Mouse (Mus musculus): ENCODE data around the gene Fam118a. TPM values are rescaled to one million over a fixed set of nuclear protein-coding genes. Genes with fewer than 3 reads are reported as not detected.
A peak's percentile ranks its signal among the peaks of the same experiment; 100 is the strongest.

The Fam118a gene
- polyA plus RNA-seq, 2 experiments, result 15.5 to 21.7 TPM

DNA sequence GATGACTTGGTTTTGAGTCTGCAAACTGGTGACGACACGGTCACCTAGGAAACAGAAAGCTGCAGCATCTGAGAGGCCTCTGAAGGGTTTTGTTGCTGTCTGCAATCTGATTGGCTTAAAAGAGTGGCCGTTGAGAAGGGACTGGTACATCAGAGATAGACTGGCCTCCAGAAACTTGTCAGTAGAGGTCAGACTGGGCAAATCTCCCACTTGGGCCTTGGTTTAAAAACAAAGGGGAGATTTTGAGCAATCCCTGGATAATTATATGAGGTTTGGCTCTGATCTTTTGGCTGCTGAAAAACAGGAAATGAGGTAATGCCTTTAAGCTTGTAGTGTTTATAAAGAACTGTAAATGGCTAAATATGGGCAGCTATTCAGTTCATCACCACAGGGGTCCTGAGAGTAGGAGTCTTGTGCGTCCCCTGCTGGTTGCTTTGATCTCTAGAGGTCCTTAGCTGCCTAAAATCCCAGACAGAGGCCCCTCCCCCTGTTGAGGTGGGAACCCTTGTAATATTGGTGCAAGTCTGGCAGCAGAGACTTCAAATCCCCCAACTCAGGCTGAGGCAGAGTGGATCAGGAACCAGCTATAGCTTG is 13.7 kb downstream of the Fam118a start:
- peak overlapping the region; percentile 88 for H3K27ac ChIP-seq (replicated peaks; ENCODE audit: low read depth, low read length)
- H3K4me3 ChIP-seq (replicated peaks; ENCODE audit: low read length), result no peak overlapping the region
- WGBS, result 9% methylated on average over 4 of the region's 4 CpGs
- H3K4me1 ChIP-seq (ENCODE audit: control insufficient read depth, insufficient read depth, low read length), result peaks cover 36% of the 10 kb centered on the region
- peaks cover 21% of the 10 kb centered on the region for H3K36me3 ChIP-seq (ENCODE audit: control insufficient read depth, insufficient read depth, low read length)
- no peak for TF ChIP-seq POLR2A (IDR thresholded peaks at IDR 0.05; ENCODE audit: borderline replicate concordance, extremely low read depth, insufficient read depth, insufficient read length)
- H3K4me2 ChIP-seq (replicated peaks; ENCODE audit: low read depth, low read length, severe bottlenecking), result no peak overlapping the region
- H3K9ac ChIP-seq (ENCODE audit: low read depth, low read length, severe bottlenecking), result no peak overlapping the region
- peak; percentile 88 for ATAC-seq (ENCODE audit: low FRiP score, low read depth)
- H3K9me3 ChIP-seq (ENCODE audit: control insufficient read depth, low read length), result no peaks in the 10 kb centered on the region
- no peaks in the 10 kb centered on the region for H3K27me3 ChIP-seq (ENCODE audit: control insufficient read depth, insufficient read depth, low read length)
- DNase-seq (ENCODE audit: low spot score), result peak; percentile 90

DNA sequence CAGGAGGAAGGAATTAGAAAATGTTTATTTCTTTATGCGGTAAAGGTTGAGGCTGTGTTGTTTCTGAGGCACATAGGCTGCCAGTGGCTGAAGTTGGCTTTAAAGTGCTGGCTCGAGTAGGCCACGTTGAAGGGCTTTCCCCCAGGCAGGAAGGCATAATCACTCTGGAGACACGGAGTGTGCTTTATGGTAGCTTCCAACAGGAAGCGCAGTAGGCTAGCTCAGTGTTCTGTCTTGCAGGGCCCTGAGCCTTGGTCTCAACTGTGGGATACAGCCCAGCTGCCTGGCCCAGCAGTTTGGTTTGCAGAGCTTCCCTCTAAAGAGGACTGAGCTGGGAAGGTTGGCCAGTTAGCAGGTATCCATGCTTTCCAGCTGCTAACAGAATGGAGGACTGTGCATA is 14.4 kb downstream of the Fam118a start:
- Histone ChIP-seq H3K4me3 (replicated peaks; ENCODE audit: low read length) (no peak overlapping the region), H3K36me3 (ENCODE audit: control insufficient read depth, insufficient read depth, low read length) (peaks cover 27% of the 10 kb centered on the region), H3K9me3 (ENCODE audit: control insufficient read depth, low read length) (no peaks in the 10 kb centered on the region), H3K4me2 (replicated peaks; ENCODE audit: low read depth, low read length, severe bottlenecking) (no peak overlapping the region), H3K4me1 (ENCODE audit: control insufficient read depth, insufficient read depth, low read length) (peaks cover 30% of the 10 kb centered on the region), H3K27me3 (ENCODE audit: control insufficient read depth, insufficient read depth, low read length) (no peaks in the 10 kb centered on the region), H3K27ac (replicated peaks; ENCODE audit: low read depth, low read length) (peak overlapping the region; percentile 88), H3K9ac (ENCODE audit: low read depth, low read length, severe bottlenecking) (no peak overlapping the region)
- DNase-seq (ENCODE audit: low spot score), result no peak
- no peak for ATAC-seq (ENCODE audit: low FRiP score, low read depth)
- TF ChIP-seq POLR2A (IDR thresholded peaks at IDR 0.05; ENCODE audit: borderline replicate concordance, extremely low read depth, insufficient read depth, insufficient read length), result no peak
- 33% methylated on average over 5 of the region's 5 CpGs for WGBS

DNA sequence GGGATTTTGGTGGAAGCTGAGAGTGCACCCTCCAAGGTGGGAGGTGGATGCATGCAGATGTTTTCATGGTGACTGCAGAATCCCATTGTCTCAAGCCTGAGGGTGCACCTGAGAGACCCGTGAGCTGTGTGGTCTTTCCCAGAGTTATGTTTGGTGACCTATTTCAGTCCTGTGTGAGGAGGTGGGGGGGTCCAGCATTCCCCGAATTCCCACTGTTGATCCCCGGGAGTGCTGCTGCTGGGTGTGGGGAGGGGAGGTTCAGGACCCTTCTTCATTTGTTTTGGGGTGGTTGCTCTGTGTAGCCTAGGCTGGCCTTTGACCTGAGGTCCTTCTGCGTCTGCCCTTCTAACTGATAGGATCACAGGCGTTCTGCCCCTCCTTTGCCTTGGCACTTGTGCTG is 15.0 kb downstream of the Fam118a start:
- H3K4me2 ChIP-seq (replicated peaks; ENCODE audit: low read depth, low read length, severe bottlenecking), result no peak overlapping the region
- 73% methylated on average over 5 of the region's 5 CpGs for WGBS
- peak overlapping the region; percentile 88; the same call in 1 of the 2 replicates for H3K27ac ChIP-seq (replicated peaks; ENCODE audit: low read depth, low read length)
- H3K4me3 ChIP-seq (replicated peaks; ENCODE audit: low read length), result no peak overlapping the region
- peaks cover 34% of the 10 kb centered on the region for H3K36me3 ChIP-seq (ENCODE audit: control insufficient read depth, insufficient read depth, low read length)
- DNase-seq (ENCODE audit: low spot score), result no peak
- no peak overlapping the region for H3K9ac ChIP-seq (ENCODE audit: low read depth, low read length, severe bottlenecking)
- TF ChIP-seq POLR2A (IDR thresholded peaks at IDR 0.05; ENCODE audit: borderline replicate concordance, extremely low read depth, insufficient read depth, insufficient read length), result no peak
- peaks cover 28% of the 10 kb centered on the region for H3K4me1 ChIP-seq (ENCODE audit: control insufficient read depth, insufficient read depth, low read length)
- no peaks in the 10 kb centered on the region for H3K27me3 ChIP-seq (ENCODE audit: control insufficient read depth, insufficient read depth, low read length)
- ATAC-seq (ENCODE audit: low FRiP score, low read depth), result no peak
- no peaks in the 10 kb centered on the region for H3K9me3 ChIP-seq (ENCODE audit: control insufficient read depth, low read length)

DNA sequence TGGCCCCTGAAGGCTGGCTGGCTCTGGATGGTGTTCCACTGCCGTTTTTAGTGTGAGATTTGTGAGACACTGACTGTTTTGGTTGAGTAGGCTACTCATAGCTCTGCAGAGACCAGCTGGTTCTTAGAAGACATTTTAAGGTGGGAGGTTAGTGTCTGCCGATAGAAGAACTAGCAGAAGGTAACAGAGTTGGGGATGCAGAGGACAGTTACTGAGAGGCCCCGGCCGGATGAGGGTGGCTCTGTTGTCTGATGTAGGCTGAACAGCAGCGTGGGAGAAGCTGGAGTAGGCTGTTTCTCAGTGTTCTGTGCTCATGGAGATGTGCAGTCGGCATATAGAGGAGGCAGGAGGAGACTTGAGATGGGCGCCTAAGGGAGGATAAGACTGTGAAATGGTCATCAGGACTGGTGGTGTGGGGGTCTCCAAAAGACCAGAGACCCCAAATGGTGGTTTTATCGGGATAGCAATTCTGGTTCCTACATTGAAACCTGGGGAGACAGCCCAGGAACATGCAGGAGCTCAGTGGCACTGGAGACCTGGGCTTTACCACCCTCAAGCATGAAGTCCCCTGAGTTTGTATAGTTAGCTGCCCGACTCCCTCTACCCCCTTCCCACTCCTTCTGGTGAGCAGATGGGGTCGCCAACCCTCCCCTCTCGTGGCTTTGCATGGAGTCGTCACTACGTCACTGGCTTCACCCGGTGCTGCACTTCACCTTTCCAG is 17.6 kb downstream of the Fam118a start:
- no peaks in the 10 kb centered on the region for H3K27me3 ChIP-seq (ENCODE audit: control insufficient read depth, insufficient read depth, low read length)
- no peak for ATAC-seq (ENCODE audit: low FRiP score, low read depth)
- peaks cover 28% of the 10 kb centered on the region for H3K4me1 ChIP-seq (ENCODE audit: control insufficient read depth, insufficient read depth, low read length)
- H3K36me3 ChIP-seq (ENCODE audit: control insufficient read depth, insufficient read depth, low read length), result peaks cover 57% of the 10 kb centered on the region
- no peaks in the 10 kb centered on the region for H3K9me3 ChIP-seq (ENCODE audit: control insufficient read depth, low read length)
- WGBS, result 79% methylated on average over 14 of the region's 14 CpGs
- H3K9ac ChIP-seq (ENCODE audit: low read depth, low read length, severe bottlenecking), result no peak overlapping the region
- H3K4me2 ChIP-seq (replicated peaks; ENCODE audit: low read depth, low read length, severe bottlenecking), result no peak overlapping the region
- no peak for TF ChIP-seq POLR2A (IDR thresholded peaks at IDR 0.05; ENCODE audit: borderline replicate concordance, extremely low read depth, insufficient read depth, insufficient read length)
- no peak overlapping the region for H3K4me3 ChIP-seq (replicated peaks; ENCODE audit: low read length)
- H3K27ac ChIP-seq (replicated peaks; ENCODE audit: low read depth, low read length), result no peak overlapping the region
- no peak for DNase-seq (ENCODE audit: low spot score)

DNA sequence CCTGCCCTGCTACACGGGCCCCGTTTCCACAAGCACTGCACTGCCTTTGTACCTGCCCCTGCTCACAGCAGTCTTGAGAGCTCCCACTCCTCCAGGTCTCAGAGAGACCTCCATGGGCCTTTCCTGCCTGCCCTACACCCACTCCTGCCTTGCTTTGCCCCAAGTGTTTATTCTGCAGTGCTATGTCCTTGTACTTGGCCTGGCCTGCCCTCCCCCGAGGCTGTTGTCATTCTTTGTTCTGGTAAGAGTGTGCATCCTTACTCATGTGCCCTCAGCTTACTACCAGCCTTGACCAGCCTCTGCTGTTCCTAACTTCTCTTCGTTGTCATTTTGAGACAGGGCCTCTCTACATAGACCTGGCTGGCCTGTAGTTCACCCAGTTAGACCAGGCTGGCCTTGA is 19.1 kb downstream of the Fam118a start:
- DNase-seq (ENCODE audit: low spot score) (no peak), ATAC-seq (ENCODE audit: low FRiP score, low read depth) (no peak)
- peaks cover 15% of the 10 kb centered on the region for H3K4me1 ChIP-seq (ENCODE audit: control insufficient read depth, insufficient read depth, low read length)
- no peaks in the 10 kb centered on the region for H3K27me3 ChIP-seq (ENCODE audit: control insufficient read depth, insufficient read depth, low read length)
- H3K9ac ChIP-seq (ENCODE audit: low read depth, low read length, severe bottlenecking), result no peak overlapping the region
- WGBS, result 91% methylated on average over 4 of the region's 4 CpGs
- peaks cover 68% of the 10 kb centered on the region for H3K36me3 ChIP-seq (ENCODE audit: control insufficient read depth, insufficient read depth, low read length)
- no peak overlapping the region for H3K4me2 ChIP-seq (replicated peaks; ENCODE audit: low read depth, low read length, severe bottlenecking)
- TF ChIP-seq POLR2A (IDR thresholded peaks at IDR 0.05; ENCODE audit: borderline replicate concordance, extremely low read depth, insufficient read depth, insufficient read length), result no peak
- H3K27ac ChIP-seq (replicated peaks; ENCODE audit: low read depth, low read length), result no peak overlapping the region
- H3K9me3 ChIP-seq (ENCODE audit: control insufficient read depth, low read length), result no peaks in the 10 kb centered on the region
- no peak overlapping the region for H3K4me3 ChIP-seq (replicated peaks; ENCODE audit: low read length)
